Mouse (Mus musculus): ENCODE results near the gene Snx3.

- no peak for TF ChIP-seq CTCF (IDR thresholded peaks at IDR 0.05; ENCODE audit: low read depth, low read length)
- no peak for TF ChIP-seq POLR2A (IDR thresholded peaks at IDR 0.05; ENCODE audit: borderline replicate concordance, low read depth, low read length)
These were observed 71.1 kb downstream of the Snx3 start for GRCm38 (mm10) chr10:42572971-42573370.

Measured in bone marrow macrophage, adult 2 months (primary cell).